Mouse (Mus musculus): ENCODE data around the gene Rab37.

- TF ChIP-seq CTCF (IDR thresholded peaks at IDR 0.05; ENCODE audit: insufficient read depth, low read length) (peak; percentile 79), POLR2A (IDR thresholded peaks at IDR 0.05; ENCODE audit: borderline replicate concordance, extremely low read depth, low read depth, low read length) (no peak)
Measured at GRCm38 (mm10) chr11:115160016-115160797, 69.0 kb downstream of the Rab37 start.
